Mouse (Mus musculus): ENCODE results near the gene Anks1b. TPM values are rescaled to one million over a fixed set of nuclear protein-coding genes. Genes with fewer than 3 reads are reported as not detected.

Gene Anks1b
- polyA plus RNA-seq, 1 experiment from 2014 or later: 0.21 TPM

DNA sequence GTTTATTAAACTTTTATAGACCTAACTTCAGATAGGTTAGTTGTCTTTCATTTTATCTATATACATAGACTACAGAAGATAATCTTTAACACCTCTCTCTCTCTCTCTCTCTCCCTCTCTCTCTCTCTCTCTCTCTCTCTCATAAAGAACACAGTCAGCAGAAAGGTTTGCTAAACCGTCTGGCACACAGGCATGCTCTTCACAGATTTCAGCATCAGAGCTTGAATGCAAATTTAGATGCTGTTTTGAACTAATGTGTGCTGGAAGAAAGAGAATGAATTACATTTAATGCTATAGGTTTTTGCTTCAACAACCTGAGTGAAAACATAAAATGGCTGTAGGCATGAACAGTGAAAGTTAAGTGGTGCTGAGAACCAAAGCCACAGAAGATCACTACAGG, 429.9 kb downstream of the Anks1b start:
- Histone ChIP-seq H3K4me1 (ENCODE audit: insufficient read depth, low read depth, low read length) (no peaks in the 10 kb centered on the region), H3K9ac (replicated peaks; ENCODE audit: low read depth) (no peak overlapping the region), H3K27ac (ENCODE audit: low read length) (no peak overlapping the region), H3K9me3 (ENCODE audit: low read length) (no peaks in the 10 kb centered on the region), H3K4me2 (replicated peaks; ENCODE audit: low read depth, low read length) (no peak overlapping the region), H3K27me3 (replicated peaks; ENCODE audit: insufficient read depth, low read length) (no peaks in the 10 kb centered on the region), H3K4me3 (ENCODE audit: low read depth, low read length) (no peak overlapping the region), H3K36me3 (ENCODE audit: insufficient read depth, low read length) (no peaks in the 10 kb centered on the region)
- no peak for ATAC-seq
- no peak for TF ChIP-seq EP300 (IDR thresholded peaks at IDR 0.05)
- TF ChIP-seq CTCF (IDR thresholded peaks at IDR 0.05): no peak
- DNase-seq (ENCODE audit: low spot score): no peak
- 43% methylated on average over 1 of the region's 1 CpGs for WGBS

DNA sequence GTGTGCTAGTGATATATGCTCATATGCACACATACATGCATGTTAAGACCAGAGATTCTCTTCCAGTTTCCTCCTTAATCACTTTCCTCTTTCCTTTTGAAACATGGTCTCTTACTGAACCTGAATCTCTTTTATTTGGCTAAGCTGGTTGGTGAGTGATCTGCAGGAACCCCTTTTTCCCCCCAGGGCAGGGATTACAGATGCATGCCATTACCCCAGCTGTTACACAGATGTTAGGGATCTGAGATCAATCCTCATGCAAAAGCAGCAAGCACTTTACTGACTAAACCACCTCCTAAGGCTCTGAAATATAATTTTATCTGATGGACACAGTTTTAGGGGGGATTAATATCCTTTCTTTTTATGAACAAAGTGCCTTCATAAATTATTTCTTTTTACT, 432.8 kb downstream of the Anks1b start:
- no peak for DNase-seq (ENCODE audit: low spot score)

GRCm38 (mm10) chr10:90307931-90308555, 434.7 kb downstream of the Anks1b start:
- no peak for TF ChIP-seq EP300 (IDR thresholded peaks at IDR 0.05)
- TF ChIP-seq CTCF (IDR thresholded peaks at IDR 0.05): no peak
- DNase-seq (ENCODE audit: low spot score) (no peak), ATAC-seq (no peak)
- no peaks in the 10 kb centered on the region for H3K9me3 ChIP-seq (ENCODE audit: low read length)
- no peak overlapping the region for H3K4me3 ChIP-seq (ENCODE audit: low read depth, low read length)
- H3K4me2 ChIP-seq (replicated peaks; ENCODE audit: low read depth, low read length): no peak overlapping the region
- H3K9ac ChIP-seq (replicated peaks; ENCODE audit: low read depth): no peak overlapping the region
- H3K27ac ChIP-seq (ENCODE audit: low read length): no peak overlapping the region
- WGBS: 65% methylated on average over 5 of the region's 5 CpGs
- H3K27me3 ChIP-seq (replicated peaks; ENCODE audit: insufficient read depth, low read length): no peaks in the 10 kb centered on the region
- H3K36me3 ChIP-seq (ENCODE audit: insufficient read depth, low read length): no peaks in the 10 kb centered on the region
- H3K4me1 ChIP-seq (ENCODE audit: insufficient read depth, low read depth, low read length): no peaks in the 10 kb centered on the region

More for the DNA sequence above, 432.8 kb downstream of the Anks1b start:
- Histone ChIP-seq H3K4me1 (ENCODE audit: insufficient read depth, low read depth, low read length) (no peaks in the 10 kb centered on the region), H3K27me3 (replicated peaks; ENCODE audit: insufficient read depth, low read length) (no peaks in the 10 kb centered on the region), H3K4me3 (ENCODE audit: low read depth, low read length) (no peak overlapping the region), H3K27ac (ENCODE audit: low read length) (no peak overlapping the region), H3K9ac (replicated peaks; ENCODE audit: low read depth) (no peak overlapping the region), H3K36me3 (ENCODE audit: insufficient read depth, low read length) (no peaks in the 10 kb centered on the region), H3K9me3 (ENCODE audit: low read length) (no peaks in the 10 kb centered on the region), H3K4me2 (replicated peaks; ENCODE audit: low read depth, low read length) (no peak overlapping the region)
- ATAC-seq: no peak
- TF ChIP-seq EP300 (IDR thresholded peaks at IDR 0.05) (no peak), CTCF (IDR thresholded peaks at IDR 0.05) (no peak)

DNA sequence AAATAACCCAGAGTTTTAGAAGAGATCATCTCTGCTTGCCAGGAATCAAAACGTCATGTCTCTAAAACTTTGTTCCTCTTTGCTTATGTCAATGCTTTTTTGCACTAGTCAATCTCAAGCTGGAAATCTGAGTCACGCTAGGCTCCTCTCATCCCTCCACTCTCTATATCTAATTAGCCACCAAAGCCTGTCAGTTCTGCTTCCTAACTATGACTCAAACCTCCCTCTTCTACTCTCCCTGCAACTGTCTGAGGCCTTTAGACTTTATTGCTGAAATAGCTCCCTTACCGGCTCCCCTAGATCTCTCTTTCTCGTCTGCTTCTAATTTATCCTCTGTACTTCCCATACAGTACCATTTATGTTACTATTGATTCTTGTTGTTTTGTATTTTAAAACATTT, 456.5 kb downstream of the Anks1b start:
- H3K27ac ChIP-seq (ENCODE audit: low read length): no peak overlapping the region
- TF ChIP-seq EP300 (IDR thresholded peaks at IDR 0.05) (no peak), CTCF (IDR thresholded peaks at IDR 0.05) (no peak)
- WGBS: 90% methylated on average over 4 of the region's 4 CpGs
- H3K9me3 ChIP-seq (ENCODE audit: low read length): no peaks in the 10 kb centered on the region
- H3K4me3 ChIP-seq (ENCODE audit: low read depth, low read length): no peak overlapping the region
- H3K4me1 ChIP-seq (ENCODE audit: insufficient read depth, low read depth, low read length): no peaks in the 10 kb centered on the region
- no peak overlapping the region for H3K9ac ChIP-seq (replicated peaks; ENCODE audit: low read depth)
- ATAC-seq: no peak
- H3K4me2 ChIP-seq (replicated peaks; ENCODE audit: low read depth, low read length): no peak overlapping the region
- no peaks in the 10 kb centered on the region for H3K36me3 ChIP-seq (ENCODE audit: insufficient read depth, low read length)
- no peak for DNase-seq (ENCODE audit: low spot score)
- no peaks in the 10 kb centered on the region for H3K27me3 ChIP-seq (replicated peaks; ENCODE audit: insufficient read depth, low read length)

DNA sequence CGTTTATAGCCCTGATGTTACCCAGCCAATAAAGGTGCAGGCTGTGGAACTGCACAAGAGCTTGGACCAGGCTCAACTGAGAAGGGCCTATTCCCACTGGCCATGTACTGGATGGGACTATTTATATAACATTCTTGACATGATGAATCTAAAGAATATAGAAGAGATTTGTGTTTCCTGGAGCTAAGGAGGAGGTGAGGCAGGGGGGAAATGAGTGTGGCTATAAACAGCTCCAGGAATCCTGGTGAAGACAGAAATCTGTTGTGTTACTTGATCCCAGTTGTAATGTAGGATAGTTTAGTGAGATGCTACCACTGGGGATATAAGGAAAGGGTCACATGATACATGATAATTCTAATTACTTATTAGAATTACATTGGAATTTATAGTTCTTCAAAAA, 472.1 kb downstream of the Anks1b start:
- H3K4me3 ChIP-seq (ENCODE audit: low read depth, low read length): no peak overlapping the region
- no peak overlapping the region for H3K4me2 ChIP-seq (replicated peaks; ENCODE audit: low read depth, low read length)
- 69% methylated on average over 1 of the region's 1 CpGs for WGBS
- H3K4me1 ChIP-seq (ENCODE audit: insufficient read depth, low read depth, low read length): no peaks in the 10 kb centered on the region
- TF ChIP-seq EP300 (IDR thresholded peaks at IDR 0.05) (no peak), CTCF (IDR thresholded peaks at IDR 0.05) (no peak)
- ATAC-seq: no peak
- H3K9me3 ChIP-seq (ENCODE audit: low read length): no peaks in the 10 kb centered on the region
- no peak overlapping the region for H3K27ac ChIP-seq (ENCODE audit: low read length)
- no peak overlapping the region for H3K9ac ChIP-seq (replicated peaks; ENCODE audit: low read depth)
- DNase-seq (ENCODE audit: low spot score): no peak
- H3K36me3 ChIP-seq (ENCODE audit: insufficient read depth, low read length): no peaks in the 10 kb centered on the region
- H3K27me3 ChIP-seq (replicated peaks; ENCODE audit: insufficient read depth, low read length): no peaks in the 10 kb centered on the region

- no peak overlapping the region for H3K4me3 ChIP-seq (ENCODE audit: low read depth, low read length)
- no peak overlapping the region for H3K4me2 ChIP-seq (replicated peaks; ENCODE audit: low read depth, low read length)
- H3K4me1 ChIP-seq (ENCODE audit: insufficient read depth, low read depth, low read length): no peaks in the 10 kb centered on the region
- H3K27ac ChIP-seq (ENCODE audit: low read length): no peak overlapping the region
- no peak overlapping the region for H3K9ac ChIP-seq (replicated peaks; ENCODE audit: low read depth)
- no peaks in the 10 kb centered on the region for H3K9me3 ChIP-seq (ENCODE audit: low read length)
- no peaks in the 10 kb centered on the region for H3K36me3 ChIP-seq (ENCODE audit: insufficient read depth, low read length)
- no peaks in the 10 kb centered on the region for H3K27me3 ChIP-seq (replicated peaks; ENCODE audit: insufficient read depth, low read length)
- TF ChIP-seq CTCF (IDR thresholded peaks at IDR 0.05) (no peak), EP300 (IDR thresholded peaks at IDR 0.05) (no peak)
- no CpG with 5 or more reads among the region's 1 CpGs for WGBS
- ATAC-seq: no peak
- DNase-seq (ENCODE audit: low spot score): no peak
These were observed 482.9 kb downstream of the Anks1b start for GRCm38 (mm10) chr10:90356258-90356657.

Data from lung, postnatal 0 days (tissue).